Mouse (Mus musculus) lung, adult 2 months (tissue): Measurements from ENCODE around the gene Cflar.

Experiments used
- CTCF ChIP-seq: fragments of 200-500 bp; IDR thresholded peaks from 2 replicates; pipeline ENCODE4 v1.5.1; 2011; ENCODE audit warnings: mild to moderate bottlenecking, low read length, control low read depth; ENCODE audit not compliant: insufficient read depth
- POLR2A ChIP-seq: fragments of 200-500 bp; IDR thresholded peaks from 2 replicates; pipeline ENCODE4 v1.6.1; 2011; ENCODE audit warnings: low read depth, mild to moderate bottlenecking, control low read depth, low read length, borderline replicate concordance; ENCODE audit errors: extremely low read depth

DNA sequence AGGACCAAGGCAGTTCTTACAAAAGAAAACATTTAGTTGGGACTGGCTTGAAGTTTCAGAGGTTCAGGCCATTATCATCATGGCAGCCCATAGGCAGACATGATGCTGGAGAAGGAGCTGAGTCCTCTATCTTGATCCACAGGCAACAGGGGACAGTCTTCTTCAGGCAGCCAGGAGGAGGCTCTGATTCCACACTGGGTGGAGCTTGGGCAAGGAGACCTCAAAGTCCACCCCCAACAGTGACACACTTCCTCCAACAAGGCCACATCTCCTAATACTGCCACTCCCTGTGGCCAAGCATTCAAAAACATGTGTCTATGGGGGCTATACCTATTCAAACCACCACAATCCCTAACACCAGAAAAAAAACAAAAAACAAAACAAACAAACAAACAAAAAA is 62.0 kb downstream of the Cflar start:
- no peak for TF ChIP-seq POLR2A
- TF ChIP-seq CTCF = no peak
